Mouse (Mus musculus) neural tube, embryonic 11.5 days (tissue): ENCODE data around the gene Uaca. TPM values are rescaled to one million over a fixed set of nuclear protein-coding genes. Genes with fewer than 3 reads are reported as not detected.

Experiments used
- ATAC-seq: fragments of 200-750 bp; cut with Nextera tagmentation; 2 replicates; pipeline ENCODE4 v1.8.0; 2017; ENCODE audit warnings: moderate number of reproducible peaks, mild to moderate bottlenecking, moderate TSS enrichment, moderate library complexity; ENCODE audit not compliant: insufficient read depth, low FRiP score, low TSS enrichment
- DNase-seq: peaks from one replicate; pipeline ENCODE4 v3.0.0-alpha.2; 2015; ENCODE audit warnings: low spot score
- H3K27ac ChIP-seq: fragments of 300-500 bp; sonication (generic); 2 replicates; pipeline ENCODE4 v1.5.1; 2014; ENCODE audit warnings: low read depth, mild to moderate bottlenecking, low read length
- H3K27me3 ChIP-seq: fragments of 300-500 bp; sonication (generic); 2 replicates; pipeline ENCODE4 v1.6.1; 2014; ENCODE audit warnings: mild to moderate bottlenecking, low read length, mixed read lengths; ENCODE audit not compliant: control insufficient read depth, insufficient read depth
- H3K36me3 ChIP-seq: fragments of 300-500 bp; sonication (generic); 2 replicates; pipeline ENCODE4 v1.6.1; 2014; ENCODE audit warnings: mild to moderate bottlenecking, low read length, moderate library complexity, mixed read lengths; ENCODE audit not compliant: control insufficient read depth, insufficient read depth
- H3K4me1 ChIP-seq: fragments of 300-500 bp; sonication (generic); 2 replicates; pipeline ENCODE4 v1.6.1; 2014; ENCODE audit warnings: low read length, mixed read lengths; ENCODE audit not compliant: control insufficient read depth, insufficient read depth
- H3K4me2 ChIP-seq: fragments of 300-500 bp; sonication (generic); 2 replicates; pipeline ENCODE4 v1.6.1; 2014; ENCODE audit warnings: low read depth, mild to moderate bottlenecking, moderate library complexity
- H3K4me3 ChIP-seq: fragments of 300-500 bp; sonication (generic); 2 replicates; pipeline ENCODE4 v1.5.1; 2014; ENCODE audit warnings: low read depth, low read length
- H3K9ac ChIP-seq: fragments of 300-500 bp; sonication (generic); 2 replicates; pipeline ENCODE4 v1.6.1; 2014; ENCODE audit warnings: mild to moderate bottlenecking, low read length
- H3K9me3 ChIP-seq: fragments of 300-500 bp; sonication (generic); 2 replicates; pipeline ENCODE4 v1.6.1; 2016; ENCODE audit warnings: low read length; ENCODE audit not compliant: control insufficient read depth
- WGBS: fragments of 180-500 bp; shearing (Covaris S2); extraction: QIAGEN DNeasy Blood & Tissue Kit; methylation state at CpG from one replicate; pipeline ENCODE4 v1.1.7; 2014; 5-methylcytosine and 5-hydroxymethylcytosine counted together
- polyA plus RNA-seq: library from polyadenylated mRNA; unstranded; fragments of >200 nt; fragmentation: Nextera tagmentation; extraction: Ambion mirVana; gene quantifications from 2 replicates; pipeline ENCODE4 v1.2.1, GENCODE M21; 2014

The Uaca gene
- polyA plus RNA-seq, 1 experiment from 2014 or later = 21.9 TPM

DNA sequence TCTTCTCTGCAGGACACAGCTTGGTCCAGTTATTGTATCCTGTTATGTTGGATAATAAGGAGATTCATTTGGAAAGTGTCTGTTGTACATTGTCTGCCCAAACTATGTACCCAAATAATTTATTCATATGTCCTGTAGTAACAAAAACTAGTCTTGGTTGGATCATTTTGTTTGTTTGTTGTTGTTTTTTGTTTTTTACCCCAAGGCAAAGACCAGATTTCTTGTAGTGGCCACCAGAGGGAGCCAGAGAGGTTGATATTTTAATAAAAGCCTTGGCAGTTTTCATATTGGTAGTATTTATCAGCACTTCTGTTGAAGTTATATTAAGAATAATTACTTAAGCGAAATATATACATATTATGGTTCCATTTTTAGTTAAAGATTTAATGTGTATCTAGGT is 25.0 kb downstream of the Uaca start:
- no peaks in the 10 kb centered on the region for H3K36me3 ChIP-seq

DNA sequence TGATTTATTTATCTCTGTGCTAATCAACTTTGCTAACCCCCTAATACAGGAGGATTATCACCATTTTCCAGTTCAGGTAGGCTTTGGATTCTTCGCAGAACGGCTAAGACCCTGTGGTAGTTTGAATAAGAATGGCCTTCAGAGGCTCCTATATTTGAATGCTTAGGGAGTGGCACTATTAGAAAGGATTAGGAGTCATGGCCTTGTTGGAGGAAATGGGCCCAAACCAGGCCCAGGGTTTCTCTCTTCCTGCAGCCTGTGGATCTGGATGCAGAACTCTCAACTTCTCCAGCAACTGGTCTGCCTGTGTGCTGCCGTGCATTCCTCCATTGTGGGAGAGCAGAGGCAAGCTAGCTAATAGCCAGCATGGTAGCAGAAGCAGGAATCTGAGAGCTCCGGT is 27.2 kb downstream of the Uaca start:
- Histone ChIP-seq H3K27me3 (no peaks in the 10 kb centered on the region), H3K36me3 (no peaks in the 10 kb centered on the region), H3K4me1 (no peaks in the 10 kb centered on the region), H3K4me3 (no peak overlapping the region), H3K9ac (no peak overlapping the region), H3K4me2 (no peak overlapping the region), H3K9me3 (no peaks in the 10 kb centered on the region), H3K27ac (no peak overlapping the region)
- 88% methylated on average over 4 of the region's 4 CpGs for WGBS
- no peak for ATAC-seq
- no peak for DNase-seq

More for the DNA sequence above, 25.0 kb downstream of the Uaca start:
- DNase-seq (peak; percentile 41), ATAC-seq (no peak)
- Histone ChIP-seq H3K27me3 (no peaks in the 10 kb centered on the region), H3K9ac (no peak overlapping the region), H3K4me2 (no peak overlapping the region), H3K4me3 (no peak overlapping the region), H3K27ac (no peak overlapping the region), H3K4me1 (no peaks in the 10 kb centered on the region), H3K9me3 (no peaks in the 10 kb centered on the region)
- WGBS = 15% methylated on average over 1 of the region's 1 CpGs

DNA sequence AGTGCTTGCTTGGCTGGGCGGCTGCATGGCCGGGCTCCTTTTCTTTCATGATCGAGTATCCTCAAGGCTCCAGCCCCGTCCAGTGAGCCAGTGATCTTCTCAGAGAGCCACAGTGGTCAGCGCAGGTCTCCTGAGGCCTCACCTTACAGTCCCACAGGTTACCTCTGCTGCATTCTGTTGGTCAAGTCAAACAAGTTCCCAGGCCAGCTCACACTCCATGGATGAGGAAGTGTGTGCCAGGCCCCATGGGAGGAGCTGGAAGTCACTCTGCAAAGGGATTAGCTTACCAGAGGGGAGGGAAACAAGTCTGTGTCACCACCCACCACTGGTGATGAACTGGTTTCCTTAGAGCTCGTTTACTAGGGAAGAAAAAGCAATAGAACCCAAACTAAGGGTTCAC is 28.3 kb downstream of the Uaca start:
- Histone ChIP-seq H3K36me3 (no peaks in the 10 kb centered on the region), H3K4me2 (no peak overlapping the region), H3K27me3 (no peaks in the 10 kb centered on the region), H3K9ac (no peak overlapping the region), H3K4me1 (no peaks in the 10 kb centered on the region), H3K27ac (no peak overlapping the region), H3K9me3 (no peaks in the 10 kb centered on the region), H3K4me3 (no peak overlapping the region)
- ATAC-seq (no peak), DNase-seq (no peak)
- 86% methylated on average over 6 of the region's 6 CpGs for WGBS

GRCm38 (mm10) chr9:60825506-60825905 is 31.2 kb downstream of the Uaca start:
- H3K4me2 ChIP-seq = no peak overlapping the region
- H3K9ac ChIP-seq = no peak overlapping the region
- DNase-seq (no peak), ATAC-seq (no peak)
- no peaks in the 10 kb centered on the region for H3K36me3 ChIP-seq
- H3K4me1 ChIP-seq = no peaks in the 10 kb centered on the region
- WGBS = 94% methylated on average over 7 of the region's 7 CpGs
- no peak overlapping the region for H3K4me3 ChIP-seq
- H3K27ac ChIP-seq = no peak overlapping the region
- H3K9me3 ChIP-seq = no peaks in the 10 kb centered on the region
- H3K27me3 ChIP-seq = no peaks in the 10 kb centered on the region

DNA sequence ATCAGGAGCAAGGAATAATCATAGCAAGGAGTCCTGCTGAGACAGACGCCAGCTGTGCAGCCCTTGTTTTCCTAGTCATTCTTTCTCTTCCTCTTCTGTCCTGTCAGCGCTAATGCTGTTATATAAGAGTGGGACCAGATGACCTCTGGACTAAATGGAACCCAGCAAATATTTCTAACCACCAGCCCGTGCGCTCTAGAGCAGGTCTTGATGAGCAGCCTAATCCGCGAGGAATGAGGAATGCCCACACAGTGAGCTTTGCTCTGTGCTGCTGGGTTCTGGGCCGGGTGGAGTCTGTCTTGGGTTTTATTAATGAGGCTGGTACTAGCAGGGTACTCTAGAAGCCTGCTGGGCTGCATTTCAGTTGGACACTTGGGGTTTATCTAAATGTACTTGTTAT is 32.4 kb downstream of the Uaca start:
- Histone ChIP-seq H3K36me3 (no peaks in the 10 kb centered on the region), H3K27ac (no peak overlapping the region), H3K4me3 (no peak overlapping the region), H3K9ac (no peak overlapping the region), H3K4me2 (no peak overlapping the region), H3K9me3 (no peaks in the 10 kb centered on the region), H3K4me1 (no peaks in the 10 kb centered on the region), H3K27me3 (no peaks in the 10 kb centered on the region)
- ATAC-seq (no peak), DNase-seq (no peak)
- 73% methylated on average over 7 of the region's 7 CpGs for WGBS

DNA sequence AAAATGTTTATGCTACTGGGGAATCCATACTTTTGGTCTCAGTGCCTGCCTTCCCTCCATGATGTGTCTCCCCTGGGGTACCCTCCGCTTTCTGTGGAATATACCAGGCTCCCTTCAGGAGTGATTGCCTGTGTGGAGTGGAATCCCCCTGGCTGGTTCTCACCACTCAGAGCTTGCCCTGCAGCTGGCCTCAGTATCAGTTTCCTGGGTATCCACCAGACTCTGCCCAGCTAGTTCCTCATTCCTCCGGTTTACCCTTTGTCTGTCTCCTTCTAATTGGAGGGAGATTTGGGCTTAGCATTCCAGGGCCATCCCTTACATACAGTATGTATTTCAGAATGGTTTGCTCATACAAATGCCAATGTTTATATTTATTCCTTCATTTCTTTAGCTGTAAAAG is 33.9 kb downstream of the Uaca start:
- Histone ChIP-seq H3K9me3 (no peaks in the 10 kb centered on the region), H3K27me3 (no peaks in the 10 kb centered on the region), H3K4me3 (no peak overlapping the region), H3K36me3 (no peaks in the 10 kb centered on the region), H3K27ac (no peak overlapping the region), H3K4me1 (no peaks in the 10 kb centered on the region), H3K9ac (no peak overlapping the region), H3K4me2 (no peak overlapping the region)
- no peak for ATAC-seq
- WGBS = 88% methylated on average over 2 of the region's 2 CpGs
- DNase-seq = no peak

GRCm38 (mm10) chr9:60829610-60830009 is 35.3 kb downstream of the Uaca start:
- H3K9ac ChIP-seq = no peak overlapping the region
- H3K9me3 ChIP-seq = no peaks in the 10 kb centered on the region
- no peak overlapping the region for H3K4me2 ChIP-seq
- no peaks in the 10 kb centered on the region for H3K4me1 ChIP-seq
- no peaks in the 10 kb centered on the region for H3K27me3 ChIP-seq
- no peak overlapping the region for H3K27ac ChIP-seq
- H3K4me3 ChIP-seq = no peak overlapping the region
- ATAC-seq (no peak), DNase-seq (no peak)
- 60% methylated on average over 4 of the region's 4 CpGs for WGBS
- no peaks in the 10 kb centered on the region for H3K36me3 ChIP-seq

DNA sequence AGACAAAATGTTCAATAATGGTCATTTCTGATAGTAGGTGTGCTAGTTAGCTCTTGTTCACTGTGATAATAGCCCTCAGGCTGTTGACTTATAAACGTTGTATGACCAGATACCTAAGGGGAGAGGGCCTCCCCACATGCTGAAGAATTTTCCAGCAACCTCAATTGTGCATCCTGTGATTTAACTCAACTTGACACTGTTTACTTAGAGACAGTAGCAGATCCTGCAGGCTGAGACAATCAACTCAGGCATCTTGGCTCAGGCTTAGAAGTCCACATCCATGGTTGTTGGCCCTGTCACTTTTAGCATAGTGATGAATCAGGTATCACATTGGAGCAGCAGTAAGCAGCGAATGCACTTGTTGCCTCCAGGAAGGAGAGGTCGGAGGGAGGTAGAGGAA is 35.7 kb downstream of the Uaca start:
- H3K36me3 ChIP-seq = no peaks in the 10 kb centered on the region
- H3K4me2 ChIP-seq = no peak overlapping the region
- no peaks in the 10 kb centered on the region for H3K27me3 ChIP-seq
- no peaks in the 10 kb centered on the region for H3K9me3 ChIP-seq
- H3K4me3 ChIP-seq = no peak overlapping the region
- no peak overlapping the region for H3K27ac ChIP-seq
- no peak overlapping the region for H3K9ac ChIP-seq
- WGBS = 89% methylated on average over 3 of the region's 3 CpGs
- H3K4me1 ChIP-seq = no peaks in the 10 kb centered on the region
- no peak for ATAC-seq
- DNase-seq = no peak

- H3K36me3 ChIP-seq = no peaks in the 10 kb centered on the region
- no peak overlapping the region for H3K4me3 ChIP-seq
- DNase-seq (no peak), ATAC-seq (no peak)
- peaks cover 4% of the 10 kb centered on the region for H3K4me1 ChIP-seq
- no peak overlapping the region for H3K9ac ChIP-seq
- H3K4me2 ChIP-seq = no peak overlapping the region
- H3K27me3 ChIP-seq = no peaks in the 10 kb centered on the region
- no peak overlapping the region for H3K27ac ChIP-seq
- H3K9me3 ChIP-seq = no peaks in the 10 kb centered on the region
- 92% methylated on average over 8 of the region's 8 CpGs for whole genome bisulfite sequencing
Observed at GRCm38 (mm10) chr9:60832233-60832632, 37.9 kb downstream of the Uaca start.
